Mouse (Mus musculus) small intestine, adult 2 months (tissue): Measurements from ENCODE around the gene Jade1. TPM values are rescaled to one million over a fixed set of nuclear protein-coding genes. Genes with fewer than 3 reads are reported as not detected.

Experiments used
- H3K27ac ChIP-seq: fragments of 200-500 bp; 2 replicates; pipeline ENCODE4 v1.5.1; 2012; ENCODE audit warnings: low read depth, low read length, control low read depth, inconsistent platforms; ENCODE audit not compliant: insufficient read depth
- H3K27me3 ChIP-seq: fragments of 200-500 bp; 2 replicates; pipeline ENCODE4 v1.6.1; 2012; ENCODE audit warnings: mild to moderate bottlenecking, moderate library complexity, low read length, inconsistent platforms; ENCODE audit not compliant: control insufficient read depth, insufficient read depth
- H3K36me3 ChIP-seq: fragments of 200-500 bp; 2 replicates; pipeline ENCODE4 v1.6.1; 2012; ENCODE audit warnings: mild to moderate bottlenecking, low read length, control low read depth, inconsistent platforms; ENCODE audit not compliant: control insufficient read depth, insufficient read depth
- H3K4me1 ChIP-seq: fragments of 200-500 bp; 2 replicates; pipeline ENCODE4 v1.6.1; 2012; ENCODE audit warnings: low read length, inconsistent platforms, mixed read lengths; ENCODE audit not compliant: control insufficient read depth, insufficient read depth, insufficient read length
- H3K4me3 ChIP-seq: fragments of 200-500 bp; 2 replicates; pipeline ENCODE4 v1.5.1; 2012; ENCODE audit warnings: low read depth, mild to moderate bottlenecking, control low read depth, inconsistent platforms, low read length, moderate library complexity
- CTCF ChIP-seq: fragments of 200-500 bp; IDR thresholded peaks from 2 replicates; pipeline ENCODE4 v1.5.1; 2012; ENCODE audit warnings: low read depth, mild to moderate bottlenecking, control low read depth, inconsistent platforms, low read length, moderate library complexity, mixed read lengths; ENCODE audit not compliant: insufficient replicate concordance, insufficient read length; ENCODE audit errors: extremely low read depth
- POLR2A ChIP-seq: fragments of 200-500 bp; IDR thresholded peaks from 2 replicates; pipeline ENCODE4 v1.6.1; 2012; ENCODE audit warnings: low read depth, mild to moderate bottlenecking, control low read depth, inconsistent platforms, low read length, moderate library complexity
- WGBS: fragments of 180-500 bp; shearing (Covaris S2); methylation state at CpG from one replicate; pipeline ENCODE4 v1.1.7; 2018; 5-methylcytosine and 5-hydroxymethylcytosine counted together
- polyA plus RNA-seq: library from polyadenylated mRNA; depleted of rRNA; stranded (reverse); fragments of >200 nt; gene quantifications from 2 replicates; pipeline ENCODE4 v1.2.3, GENCODE M21; 2012

The Jade1 gene
- polyA plus RNA-seq, 1 experiment: 18.5 TPM

DNA sequence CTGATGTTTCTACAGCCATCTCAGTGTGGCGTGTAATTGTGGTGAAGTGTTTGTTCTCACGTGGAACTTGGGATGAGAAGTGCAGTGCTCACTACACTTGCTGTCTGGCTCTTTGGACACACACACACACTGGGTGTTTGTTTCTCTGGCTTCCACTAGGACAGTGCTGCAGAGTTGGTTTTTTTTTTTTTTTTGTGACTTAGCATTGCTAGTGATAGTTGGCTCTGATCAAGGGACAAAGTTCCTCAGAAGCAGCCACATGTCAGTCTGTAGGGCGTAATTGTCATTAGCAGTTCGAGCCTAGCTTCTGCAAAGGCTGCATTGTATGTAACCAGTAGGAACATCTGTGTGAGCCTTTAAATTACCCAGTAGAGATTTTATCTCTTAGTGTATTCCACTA is 16.6 kb downstream of the Jade1 start:
- H3K4me3 ChIP-seq: no peak overlapping the region
- TF ChIP-seq POLR2A (no peak), CTCF (no peak)
- 27% methylated on average over 4 of the region's 4 CpGs for WGBS
- 0 out of 2 replicates have a peak overlapping the region, but pooled peaks have one; percentile 5 for H3K27ac ChIP-seq
- H3K27me3 ChIP-seq: no peaks in the 10 kb centered on the region
- H3K4me1 ChIP-seq: peaks cover 31% of the 10 kb centered on the region
- H3K36me3 ChIP-seq: no peaks in the 10 kb centered on the region

- TF ChIP-seq POLR2A (no peak), CTCF (no peak)
- peaks cover 31% of the 10 kb centered on the region for H3K4me1 ChIP-seq
Measured at GRCm38 (mm10) chr3:41572968-41573367, 17.4 kb downstream of the Jade1 start.

GRCm38 (mm10) chr3:41574208-41574607 is 18.7 kb downstream of the Jade1 start:
- H3K27me3 ChIP-seq: no peaks in the 10 kb centered on the region
- no peaks in the 10 kb centered on the region for H3K36me3 ChIP-seq
- WGBS: 61% methylated on average over 8 of the region's 8 CpGs
- peak overlapping the region; percentile 23; the same call in 1 of the 2 replicates for H3K27ac ChIP-seq
- no peak for TF ChIP-seq POLR2A
- no peak for TF ChIP-seq CTCF
- H3K4me3 ChIP-seq: no peak overlapping the region
- peaks cover 31% of the 10 kb centered on the region for H3K4me1 ChIP-seq

More at GRCm38 (mm10) chr3:41572968-41573367, 17.4 kb downstream of the Jade1 start:
- no peaks in the 10 kb centered on the region for H3K27me3 ChIP-seq
- no peak overlapping the region for H3K27ac ChIP-seq
- no peaks in the 10 kb centered on the region for H3K36me3 ChIP-seq
- 93% methylated on average over 11 of the region's 11 CpGs for WGBS
- no peak overlapping the region for H3K4me3 ChIP-seq

DNA sequence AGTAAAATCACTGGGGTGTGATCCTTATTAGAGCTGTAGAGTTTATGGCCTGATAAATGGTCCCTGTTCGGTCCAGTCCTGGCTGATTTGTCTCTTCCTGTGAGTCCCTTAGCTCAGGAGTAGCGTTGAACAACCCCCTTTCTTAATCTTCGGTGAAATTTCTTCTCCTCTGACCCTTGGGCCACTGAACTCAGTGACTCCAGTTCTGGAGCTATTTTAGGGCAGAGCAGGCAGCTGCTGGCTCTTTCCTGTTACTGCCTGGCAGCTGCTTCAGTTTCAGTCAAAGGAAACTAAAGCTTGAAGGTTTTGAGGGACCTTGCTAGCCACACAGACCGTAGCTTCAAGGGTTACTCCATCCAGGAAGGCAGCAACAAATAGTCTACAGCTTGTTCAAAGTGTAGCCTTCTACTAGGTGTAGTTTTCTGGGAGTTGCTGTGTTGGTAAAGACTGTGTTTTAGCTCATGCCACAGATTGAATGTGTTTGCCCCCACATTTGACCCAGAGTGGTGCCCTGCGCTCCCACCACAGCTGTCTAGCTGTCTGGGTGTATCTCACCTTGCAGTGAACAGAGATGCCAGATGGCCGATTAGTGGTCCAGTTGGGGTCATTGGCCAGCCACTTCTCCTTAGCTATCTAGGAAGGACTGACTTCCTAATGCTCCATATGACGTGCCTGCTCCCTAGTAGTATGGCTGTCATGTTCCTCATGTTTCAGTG is 19.3 kb downstream of the Jade1 start:
- no peak overlapping the region for H3K4me3 ChIP-seq
- H3K27me3 ChIP-seq: no peaks in the 10 kb centered on the region
- no peak for TF ChIP-seq POLR2A
- no peaks in the 10 kb centered on the region for H3K36me3 ChIP-seq
- H3K27ac ChIP-seq: peak overlapping the region; percentile 23
- peaks cover 32% of the 10 kb centered on the region for H3K4me1 ChIP-seq
- 23% methylated on average over 7 of the region's 7 CpGs for WGBS

DNA sequence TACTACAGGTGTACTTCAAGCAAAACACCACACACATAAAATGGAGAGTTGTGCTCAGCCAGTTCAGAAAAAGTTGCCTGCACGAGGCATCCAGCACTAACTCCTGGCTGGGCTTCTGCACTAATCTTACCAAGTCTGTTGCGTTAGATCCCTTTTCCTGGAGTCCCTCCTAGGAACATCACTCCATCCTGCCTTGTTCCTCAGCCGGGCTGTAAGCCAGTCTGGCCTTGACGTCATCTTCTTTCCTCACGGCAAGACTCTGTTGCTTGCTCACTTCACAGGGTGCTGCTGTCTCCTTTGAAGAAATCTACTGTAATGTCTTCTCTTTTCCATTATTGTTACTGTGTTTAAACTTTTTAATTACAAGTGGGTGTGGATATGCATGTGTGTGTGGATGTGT is 20.4 kb downstream of the Jade1 start:
- no peaks in the 10 kb centered on the region for H3K36me3 ChIP-seq

GRCm38 (mm10) chr3:41577240-41577639 is 21.7 kb downstream of the Jade1 start:
- Histone ChIP-seq H3K27me3 (no peaks in the 10 kb centered on the region), H3K36me3 (no peaks in the 10 kb centered on the region), H3K27ac (no peak overlapping the region), H3K4me1 (peaks cover 37% of the 10 kb centered on the region), H3K4me3 (no peak overlapping the region)
- TF ChIP-seq POLR2A (no peak), CTCF (no peak)
- 84% methylated on average over 2 of the region's 2 CpGs for WGBS

More for the DNA sequence above, 20.4 kb downstream of the Jade1 start:
- Histone ChIP-seq H3K27ac (no peak overlapping the region), H3K4me1 (peaks cover 37% of the 10 kb centered on the region), H3K27me3 (no peaks in the 10 kb centered on the region), H3K4me3 (no peak overlapping the region)
- WGBS: 77% methylated on average over 5 of the region's 5 CpGs
- TF ChIP-seq CTCF (no peak), POLR2A (no peak)

DNA sequence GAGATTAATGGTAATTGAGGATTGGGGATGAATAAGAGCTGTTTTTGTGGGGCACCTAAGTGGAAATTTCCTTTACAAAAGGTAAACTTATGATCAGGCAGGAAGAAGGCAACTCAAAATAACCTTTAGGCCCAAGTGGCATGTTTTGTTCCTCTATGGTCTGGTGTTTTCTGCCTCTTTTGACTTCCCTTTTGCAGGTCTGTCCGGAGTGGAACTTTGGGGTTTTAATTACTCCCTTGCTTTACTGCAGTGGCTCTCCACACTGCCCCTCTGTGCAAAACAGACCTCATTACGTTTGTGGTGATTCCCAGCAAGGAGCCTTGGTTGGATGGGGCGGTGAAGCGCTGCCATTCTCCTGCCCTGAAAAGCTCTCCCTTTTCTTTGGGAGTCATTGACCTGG is 24.3 kb downstream of the Jade1 start:
- Histone ChIP-seq H3K27me3 (no peaks in the 10 kb centered on the region), H3K36me3 (no peaks in the 10 kb centered on the region), H3K4me1 (peaks cover 41% of the 10 kb centered on the region), H3K4me3 (no peak overlapping the region), H3K27ac (no peak overlapping the region)
- WGBS: 48% methylated on average over 4 of the region's 4 CpGs
- TF ChIP-seq CTCF (no peak), POLR2A (no peak)
